ENCODE assay signal across 28 mouse cellular contexts in genomic region chr5:97842016-97842415, GRCm38 (mm10).
DNase-seq lines count a peak whose midpoint lies in the region; ATAC-seq and TF ChIP-seq lines count a peak whose summit lies in the region.
"Had no signal": no experiment of that assay in that cellular context is flagged by ENCODE, and none has a peak within 500 bp of the region (broad histone marks: within the 10 kb centered on the region; RNA-seq: fewer than 3 reads in every experiment).

No protein-coding gene starts in this region.

- TF ChIP-seq POLR2A in MEL (IDR thresholded peaks at IDR 0.05; ENCODE audit: control insufficient read depth in 1 of 2, insufficient read depth in 1 of 2, low read depth in 1 of 2, low read length in 2 of 2, poor library complexity in 1 of 2) = no peak

- H3K4me3 ChIP-seq in MEL (ENCODE audit: control insufficient read depth in 1 of 2, insufficient read depth in 1 of 2, low read depth in 2 of 2, low read length in 2 of 2) = no peak overlapping the region
- no peak overlapping the region for H3K4me3 ChIP-seq in intestine, embryonic 16.5 days (ENCODE audit: low read length)
- H3K4me3 ChIP-seq: embryonic facial prominence, embryonic 12.5 days; layer of hippocampus, adult 2 months; left cerebral cortex, adult 2 months; limb, embryonic 13.5 days; midbrain, embryonic 10.5 days; myocyte; neural tube, embryonic 12.5 days had no signal

- no peaks in the 10 kb centered on the region for H3K27me3 ChIP-seq in MEL (ENCODE audit: control insufficient read depth in 1 of 2, insufficient read depth in 2 of 2, low read length in 2 of 2)
- no peaks in the 10 kb centered on the region for H3K27me3 ChIP-seq in splenic B cell, adult 2 months (ENCODE audit: control insufficient read depth, insufficient read depth, low read length, poor library complexity, severe bottlenecking)
- H3K27me3 ChIP-seq in intestine, embryonic 16.5 days (replicated peaks; ENCODE audit: control insufficient read depth, insufficient read depth, low read length) = no peaks in the 10 kb centered on the region
- H3K27me3 ChIP-seq: embryonic facial prominence, embryonic 12.5 days; limb, embryonic 13.5 days; neural tube, embryonic 12.5 days had no signal

- no peak overlapping the region for H3K9ac ChIP-seq in MEL (ENCODE audit: control insufficient read depth, low read depth, low read length, poor library complexity, severe bottlenecking)
- H3K9ac ChIP-seq in intestine, embryonic 16.5 days (ENCODE audit: low read depth, low read length) = no peak overlapping the region
- H3K9ac ChIP-seq: embryonic facial prominence, embryonic 12.5 days; hindbrain, embryonic 14.5 days; limb, embryonic 13.5 days; neural tube, embryonic 12.5 days had no signal

- TF ChIP-seq CTCF in MEL (IDR thresholded peaks at IDR 0.05 in 2 of 3, conservative IDR thresholded peaks at IDR 0.05 in 1 of 3; ENCODE audit: control insufficient read depth in 1 of 3, insufficient read depth in 1 of 3, low read depth in 2 of 3, low read length in 3 of 3, poor library complexity in 1 of 3, severe bottlenecking in 1 of 3) = no peak

- peak; percentile 68 to 79 for ATAC-seq in hematopoietic stem cell, adult 5-6 weeks (replicated peaks in 1 of 2; ENCODE audit: insufficient read depth in 1 of 2, low FRiP score in 2 of 2, low TSS enrichment in 1 of 2, low read depth in 1 of 2, poor library complexity in 2 of 2, severe bottlenecking in 2 of 2)
- ATAC-seq in intestine, embryonic 16.5 days = no peak
- ATAC-seq: forebrain, embryonic 14.5 days; inflammation-experienced regulatory T-cells, adult 6 months had no signal

- no peak overlapping the region for H3K4me2 ChIP-seq in intestine, embryonic 16.5 days (ENCODE audit: low read depth, low read length)
- H3K4me2 ChIP-seq: embryonic facial prominence, embryonic 12.5 days; heart, embryonic 11.5 days; hindbrain, embryonic 14.5 days; limb, embryonic 13.5 days; liver, embryonic 11.5 days; neural tube, embryonic 12.5 days had no signal

- DNase-seq in A20 (ENCODE audit: low read depth, low spot score) (peak; percentile 5), MEL (ENCODE audit: low read depth, low spot score) (peak; percentile 82)
- DNase-seq in splenic B cell, adult 2 months (ENCODE audit: low read depth, low spot score) = peak; percentile 68
- DNase-seq in right cerebral cortex, adult 2 months (ENCODE audit: low spot score in 2 of 2) = no peak
- DNase-seq: adrenal gland, postnatal 36 days; cerebellum, adult 8-10 months; cerebellum, postnatal 25 days; embryo, embryonic 11 days; gastrocnemius, postnatal 25 days; heart, adult 18-20 months; heart, postnatal 36 days; kidney, adult 2 months; kidney, postnatal 36 days; lung, postnatal 4 days had no signal

- peak overlapping the region; percentile 81 for H3K27ac ChIP-seq in MEL (ENCODE audit: control insufficient read depth, low read depth, low read length)
- no peak overlapping the region for H3K27ac ChIP-seq in intestine, embryonic 16.5 days (ENCODE audit: low read length)
- H3K27ac ChIP-seq: embryonic facial prominence, embryonic 12.5 days; hindbrain, embryonic 14.5 days; layer of hippocampus, adult 2 months; left cerebral cortex, adult 2 months; limb, embryonic 13.5 days; midbrain, embryonic 10.5 days; neural tube, embryonic 12.5 days had no signal

- peaks cover 13 to 18% of the 10 kb centered on the region in 2 experiments for H3K4me1 ChIP-seq in MEL (ENCODE audit: control insufficient read depth in 1 of 2, insufficient read depth in 2 of 2, low read length in 2 of 2)
- H3K4me1 ChIP-seq in intestine, embryonic 16.5 days (ENCODE audit: control insufficient read depth, insufficient read depth, low read length) = no peaks in the 10 kb centered on the region
- H3K4me1 ChIP-seq: embryonic facial prominence, embryonic 12.5 days; midbrain, embryonic 10.5 days; neural tube, embryonic 12.5 days had no signal

- peaks cover 0 to 18% of the 10 kb centered on the region in 2 experiments; a peak in 2 of 4 replicates for H3K36me3 ChIP-seq in MEL (ENCODE audit: control insufficient read depth in 1 of 2, insufficient read depth in 2 of 2, low read length in 2 of 2)
- H3K36me3 ChIP-seq in splenic B cell, adult 2 months (ENCODE audit: control insufficient read depth, insufficient read depth, low read length, poor library complexity, severe bottlenecking) = no peaks in the 10 kb centered on the region
- no peaks in the 10 kb centered on the region for H3K36me3 ChIP-seq in intestine, embryonic 16.5 days (ENCODE audit: control insufficient read depth, insufficient read depth, low read length)
- H3K36me3 ChIP-seq: embryonic facial prominence, embryonic 12.5 days; limb, embryonic 13.5 days; midbrain, embryonic 10.5 days; neural tube, embryonic 12.5 days had no signal

- TF ChIP-seq RAD21 in MEL (IDR thresholded peaks at IDR 0.05; ENCODE audit: low read depth, low read length) = no peak

- no peaks in the 10 kb centered on the region for H3K9me3 ChIP-seq in MEL (replicated peaks; ENCODE audit: insufficient read depth, low read length)
- no peaks in the 10 kb centered on the region for H3K9me3 ChIP-seq in intestine, embryonic 16.5 days (ENCODE audit: control insufficient read depth, low read length)
- H3K9me3 ChIP-seq: embryonic facial prominence, embryonic 12.5 days; limb, embryonic 13.5 days; midbrain, embryonic 10.5 days; neural tube, embryonic 12.5 days had no signal

- peak; percentile 88 to 91 for TF ChIP-seq EP300 in MEL (IDR thresholded peaks at IDR 0.05; ENCODE audit: low read depth in 1 of 2, low read length in 2 of 2)

- WGBS in intestine, embryonic 16.5 days = 29% methylated on average over 1 of the region's 1 CpGs

- H3K79me2 ChIP-seq in MEL (ENCODE audit: control insufficient read depth, insufficient read depth, low read length, poor library complexity) = no peaks in the 10 kb centered on the region

TF ChIP-seq in MEL, 35 proteins besides CTCF, POLR2A, EP300 and RAD21:
- TF ChIP-seq KAT2A (conservative IDR thresholded peaks at IDR 0.05; ENCODE audit: low read depth, low read length) (no peak), MEF2A (IDR thresholded peaks at IDR 0.05; ENCODE audit: extremely low read depth, insufficient replicate concordance, low read depth, low read length, poor library complexity, severe bottlenecking) (no peak), ZMIZ1 (IDR thresholded peaks at IDR 0.05; ENCODE audit: low read depth, low read length) (no peak), POLR2AphosphoS5 (IDR thresholded peaks at IDR 0.05; ENCODE audit: borderline replicate concordance, low read depth, low read length) (no peak), UBTF (IDR thresholded peaks at IDR 0.05; ENCODE audit: borderline replicate concordance, insufficient read depth, low read depth, low read length) (no peak), NELFE (IDR thresholded peaks at IDR 0.05; ENCODE audit: low read depth, low read length) (no peak), SMC3 (IDR thresholded peaks at IDR 0.05; ENCODE audit: low read depth, low read length) (no peak), MAZ (IDR thresholded peaks at IDR 0.05; ENCODE audit: low read depth, low read length) (no peak), ZNF384 (IDR thresholded peaks at IDR 0.05; ENCODE audit: low read depth, low read length) (no peak), JUND (IDR thresholded peaks at IDR 0.05; ENCODE audit: low read depth, low read length) (no peak), ELF1 (IDR thresholded peaks at IDR 0.05; ENCODE audit: low read depth, low read length) (no peak), TBP (IDR thresholded peaks at IDR 0.05; ENCODE audit: low read depth, low read length) (no peak), TCF12 (IDR thresholded peaks at IDR 0.05; ENCODE audit: low read depth, low read length) (peak; percentile 88), TAL1 (IDR thresholded peaks at IDR 0.05; ENCODE audit: low read length) (peak; percentile 41; the same call in 1 of the 2 replicates), USF1 (IDR thresholded peaks at IDR 0.05; ENCODE audit: low read depth, low read length) (no peak), POLR2AphosphoS2 (IDR thresholded peaks at IDR 0.05; ENCODE audit: low read length) (no peak), E2F4 (IDR thresholded peaks at IDR 0.05; ENCODE audit: borderline replicate concordance, low read depth, low read length) (no peak), ZC3H11A (IDR thresholded peaks at IDR 0.05; ENCODE audit: low read depth, low read length) (no peak), MAFK (IDR thresholded peaks at IDR 0.05; ENCODE audit: borderline replicate concordance, low read depth, low read length) (no peak), MYB (IDR thresholded peaks at IDR 0.05; ENCODE audit: low read depth, low read length) (no peak), USF2 (IDR thresholded peaks at IDR 0.05; ENCODE audit: borderline replicate concordance in 1 of 2, insufficient read depth in 1 of 2, low read depth in 1 of 2, low read length in 2 of 2) (no peak), CHD2 (IDR thresholded peaks at IDR 0.05; ENCODE audit: low read length) (no peak), ZKSCAN1 (IDR thresholded peaks at IDR 0.05; ENCODE audit: low read depth, low read length) (no peak), ETS1 (IDR thresholded peaks at IDR 0.05; ENCODE audit: low read depth, low read length) (peak; percentile 86), RCOR1 (IDR thresholded peaks at IDR 0.05; ENCODE audit: low read depth, low read length) (peak; percentile 74), GATA1 (IDR thresholded peaks at IDR 0.05; ENCODE audit: low read depth, low read length) (peak; percentile 79), HCFC1 (IDR thresholded peaks at IDR 0.05; ENCODE audit: low read depth, low read length) (no peak), GABPA (IDR thresholded peaks at IDR 0.05; ENCODE audit: low read depth, low read length) (no peak), MAX (IDR thresholded peaks at IDR 0.05; ENCODE audit: low read length) (0 out of 2 replicates have a peak, but pooled peaks have one; percentile 48), MXI1 (IDR thresholded peaks at IDR 0.05; ENCODE audit: low read depth, low read length) (peak; percentile 45; the same call in 1 of the 2 replicates), BHLHE40 (IDR thresholded peaks at IDR 0.05; ENCODE audit: borderline replicate concordance, low read depth, low read length) (peak; percentile 87), MYC (IDR thresholded peaks at IDR 0.05; ENCODE audit: low read depth, low read length) (peak; percentile 75; the same call in 1 of the 2 replicates), SIN3A (IDR thresholded peaks at IDR 0.05; ENCODE audit: low read length) (peak; percentile 60), NRF1 (IDR thresholded peaks at IDR 0.05; ENCODE audit: insufficient read depth, low read depth, low read length, poor library complexity, severe bottlenecking) (no peak), CHD1 (IDR thresholded peaks at IDR 0.05; ENCODE audit: low read depth, low read length) (no peak)
TF ChIP-seq in MEL: peak in this region for 10.

Comparison
In these comparisons a context has a peak if more than half of its experiments do, and no peak if none do; other contexts are left out.
1. DNase-seq: peak in A20 (single experiment), MEL (single experiment) and splenic B cell, adult 2 months (single experiment); none in right cerebral cortex, adult 2 months (0 of 2).